ENCODE assay signal across 9 mouse cellular contexts in the genomic region with DNA sequence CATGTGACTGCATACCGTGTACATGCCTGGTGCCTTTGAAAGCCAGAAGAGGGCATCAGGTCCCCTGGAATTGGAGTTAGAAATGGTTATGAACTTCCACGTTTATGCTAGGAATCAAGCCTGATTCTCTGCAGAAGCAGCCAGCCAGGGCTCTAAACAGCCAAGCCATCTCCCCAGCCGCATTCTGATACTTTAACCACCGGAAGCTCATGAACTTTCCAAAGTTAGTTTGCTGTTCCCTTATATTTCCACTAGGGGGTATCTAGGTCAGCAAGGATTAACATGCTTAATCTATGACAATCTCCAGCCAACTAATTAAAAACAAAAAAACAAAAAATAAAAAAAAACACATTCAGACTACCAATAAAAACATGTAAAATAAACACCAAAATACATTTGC. TPM values are rescaled to one million over a fixed set of nuclear protein-coding genes. Genes with fewer than 3 reads are reported as not detected.
DNase-seq lines count a peak whose midpoint lies in the region; ATAC-seq and TF ChIP-seq lines count a peak whose summit lies in the region.
"Had no signal": no experiment of that assay in that cellular context is flagged by ENCODE, and none has a peak within 500 bp of the region (broad histone marks: within the 10 kb centered on the region; RNA-seq: fewer than 3 reads in every experiment).

No protein-coding gene starts in this region.

- DNase-seq in kidney, postnatal 4 days: peak; percentile 13 to 48
- peak; percentile 39 for DNase-seq in T-cell, adult 2 months (ENCODE audit: low spot score)
- no peak for DNase-seq in ovary, postnatal 36 days (ENCODE audit: low spot score)
- DNase-seq in spleen, postnatal 36 days (ENCODE audit: low spot score in 2 of 2): no peak

- WGBS in kidney, embryonic 15.5 days: 43% methylated on average over 4 of the region's 4 CpGs

- no peak overlapping the region for H3K4me2 ChIP-seq in kidney, embryonic 15.5 days
- H3K4me2 ChIP-seq: embryonic facial prominence, embryonic 13.5 days had no signal

- no peaks in the 10 kb centered on the region for H3K36me3 ChIP-seq in kidney, embryonic 15.5 days
- no peaks in the 10 kb centered on the region for H3K36me3 ChIP-seq in E14TG2a.4 (ENCODE audit: insufficient read depth, low read length)
- H3K36me3 ChIP-seq: embryonic facial prominence, embryonic 13.5 days had no signal

- no peak overlapping the region for H3K27ac ChIP-seq in kidney, embryonic 15.5 days
- H3K27ac ChIP-seq: embryonic facial prominence, embryonic 13.5 days had no signal

- H3K4me3 ChIP-seq in kidney, embryonic 15.5 days (replicated peaks): no peak overlapping the region
- no peak overlapping the region for H3K4me3 ChIP-seq in E14TG2a.4 (replicated peaks; ENCODE audit: low read length)
- H3K4me3 ChIP-seq: embryonic facial prominence, embryonic 13.5 days had no signal

- TF ChIP-seq CTCF in E14TG2a.4 (conservative IDR thresholded peaks at IDR 0.05; ENCODE audit: low read length): peak; percentile 57

- no peak for ATAC-seq in kidney, embryonic 15.5 days (replicated peaks; ENCODE audit: low FRiP score)
- 0 out of 2 replicates have a peak, but pooled peaks have one; percentile 33 for ATAC-seq in neutrophil, adult 5-6 weeks (ENCODE audit: extremely low read depth, insufficient number of reproducible peaks, low FRiP score, poor library complexity, severe bottlenecking)

- H3K9me3 ChIP-seq in kidney, embryonic 15.5 days (replicated peaks): no peaks in the 10 kb centered on the region
- peaks cover 10% of the 10 kb centered on the region for H3K9me3 ChIP-seq in E14TG2a.4 (ENCODE audit: low read length)
- H3K9me3 ChIP-seq: embryonic facial prominence, embryonic 13.5 days had no signal

- no peaks in the 10 kb centered on the region for H3K27me3 ChIP-seq in kidney, embryonic 15.5 days
- H3K27me3 ChIP-seq in E14TG2a.4 (ENCODE audit: insufficient read depth, low read length): peaks cover 8% of the 10 kb centered on the region
- H3K27me3 ChIP-seq: embryonic facial prominence, embryonic 13.5 days had no signal

- H3K4me1 ChIP-seq in kidney, embryonic 15.5 days: 0 out of 2 replicates have a peak, but pooled peaks cover 4% of the 10 kb centered on the region
- peaks cover 1% of the 10 kb centered on the region; the same call in 1 of the 2 replicates for H3K4me1 ChIP-seq in E14TG2a.4 (replicated peaks; ENCODE audit: low read depth, low read length)

- H3K9ac ChIP-seq in kidney, embryonic 15.5 days: no peak overlapping the region
- H3K9ac ChIP-seq: embryonic facial prominence, embryonic 13.5 days had no signal

RNA-seq across cellular contexts. Expression of gene Mas1, which starts 9.9 kb away (rescaled TPM):
- polyA plus RNA-seq in kidney, embryonic 15.5 days (2015; fragmentation: Nextera tagmentation; extraction: Ambion mirVana): 0.77 and 1.0 TPM in 2 replicates
- not detected in 2 replicates for total RNA-seq in neutrophil, adult 5-6 weeks (2017)

RNA-seq across cellular contexts. Expression of gene Mrgprh, which starts 17.8 kb away (rescaled TPM):
- not detected in 2 replicates for polyA plus RNA-seq in kidney, embryonic 15.5 days (2015; fragmentation: Nextera tagmentation; extraction: Ambion mirVana)
- not detected in 2 replicates for total RNA-seq in neutrophil, adult 5-6 weeks (2017)
- polyA plus RNA-seq: embryonic facial prominence, embryonic 13.5 days; liver, embryonic 16.5 days had no signal

RNA-seq across cellular contexts. Expression of gene Pnldc1, which starts 52.0 kb away (rescaled TPM):
- polyA plus RNA-seq in kidney, embryonic 15.5 days (2015; fragmentation: Nextera tagmentation; extraction: Ambion mirVana): 1.5 and 2.5 TPM in 2 replicates
- 1.8 and 2.9 TPM in 2 replicates for total RNA-seq in neutrophil, adult 5-6 weeks (2017)

RNA-seq across cellular contexts. Expression of gene Tcp1, which starts 57.4 kb away (rescaled TPM):
- polyA plus RNA-seq in kidney, embryonic 15.5 days (2015; fragmentation: Nextera tagmentation; extraction: Ambion mirVana): 424 and 439 TPM in 2 replicates
- total RNA-seq in neutrophil, adult 5-6 weeks (2017): 214 and 302 TPM in 2 replicates

RNA-seq across cellular contexts. Expression of gene Mrpl18, which starts 58.1 kb away (rescaled TPM):
- 162 and 182 TPM in 2 replicates for polyA plus RNA-seq in kidney, embryonic 15.5 days (2015; fragmentation: Nextera tagmentation; extraction: Ambion mirVana)
- total RNA-seq in neutrophil, adult 5-6 weeks (2017): 44.6 and 45.9 TPM in 2 replicates

Comparison
In these comparisons a context has a peak if more than half of its experiments do, and no peak if none do; other contexts are left out.
1. DNase-seq: peak in kidney, postnatal 4 days (2 of 2) and T-cell, adult 2 months (single experiment); none in ovary, postnatal 36 days (single experiment) and spleen, postnatal 36 days (0 of 2).